Mouse (Mus musculus) liver, adult 2 months (tissue): Measurements from ENCODE around the gene Ruvbl2.

Experiments used
- CTCF ChIP-seq: fragments of 200-500 bp; IDR thresholded peaks from 2 replicates; pipeline ENCODE4 v1.5.1; 2011; ENCODE audit warnings: low read depth, low read length, control low read depth
- POLR2A ChIP-seq: fragments of 200-500 bp; IDR thresholded peaks from 2 replicates; pipeline ENCODE4 v1.6.1; 2011; ENCODE audit warnings: low read length, control low read depth; ENCODE audit not compliant: insufficient read depth; ENCODE audit errors: extremely low read depth

DNA sequence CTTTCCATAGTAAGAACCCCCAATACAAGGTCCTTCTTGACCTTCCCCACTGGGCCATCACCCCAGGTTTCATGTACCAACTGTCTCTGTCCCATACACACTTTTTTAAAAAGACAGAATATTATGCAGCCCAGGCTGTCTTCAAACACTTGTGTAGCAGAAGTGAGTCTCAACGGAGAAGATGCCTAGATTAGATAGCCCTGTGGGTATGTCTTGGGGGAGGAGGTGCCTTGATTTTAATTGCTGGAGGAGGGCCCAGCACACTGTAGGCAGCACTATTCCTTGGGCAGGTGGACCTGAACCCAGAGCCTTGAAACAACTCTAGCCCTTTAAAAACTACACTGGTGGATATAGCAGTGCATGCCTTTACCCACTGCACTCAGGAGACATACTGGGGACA lies 44.3 kb upstream of the Ruvbl2 start:
- TF ChIP-seq CTCF (no peak), POLR2A (no peak)
